Mouse (Mus musculus) neural tube, embryonic 10.5 days (tissue): ENCODE results near the gene Pafah1b2.

Source experiments
- DNase-seq: peaks from one replicate; pipeline ENCODE4 v3.0.0-alpha.2; 2017; ENCODE audit warnings: low spot score; ENCODE audit errors: extremely low spot score

The Pafah1b2 gene

DNA sequence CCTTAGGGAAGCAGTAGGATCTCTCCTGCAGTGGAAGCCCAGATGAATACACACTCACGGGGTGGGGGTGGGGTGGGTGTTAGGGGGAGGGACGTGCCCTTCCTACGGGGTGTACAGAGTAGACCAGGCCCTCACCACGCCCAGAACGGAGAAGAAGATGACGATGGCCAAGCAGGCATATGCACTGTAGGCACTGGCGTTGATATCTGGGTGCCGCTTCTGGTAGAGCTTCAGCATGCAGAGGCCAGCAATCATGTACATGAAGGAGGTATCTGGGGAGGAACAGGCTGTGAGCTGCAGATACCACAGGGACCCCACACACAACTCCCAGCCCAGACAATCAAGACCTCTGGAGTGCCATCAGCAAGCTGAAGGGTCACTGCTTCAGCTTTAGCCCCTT lies 69.6 kb downstream of the Pafah1b2 start:
- DNase-seq, result no peak

GRCm38 (mm10) chr9:45942464-45942863 lies 70.0 kb downstream of the Pafah1b2 start:
- no peak for DNase-seq

- DNase-seq, result no peak
These were observed 71.1 kb downstream of the Pafah1b2 start for GRCm38 (mm10) chr9:45941329-45941888.

DNA sequence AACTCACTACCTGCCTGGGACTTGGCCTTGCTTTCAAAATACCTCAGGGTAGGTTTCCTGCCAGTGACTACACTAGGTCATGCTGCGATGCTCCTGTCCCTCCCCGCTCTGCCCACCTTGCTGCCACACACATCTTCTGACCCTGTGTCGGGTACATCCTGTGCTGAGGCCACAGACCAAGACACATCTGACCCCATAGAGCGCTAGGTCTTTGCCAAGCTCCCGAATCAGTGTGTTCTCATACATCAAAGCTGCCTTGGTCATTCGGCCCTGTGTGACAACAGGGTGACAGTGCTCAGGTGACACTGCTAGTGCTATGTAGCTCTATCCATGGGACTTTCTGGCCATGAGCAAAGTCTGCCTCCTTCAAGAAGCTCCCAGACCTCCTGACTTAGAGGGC lies 72.7 kb downstream of the Pafah1b2 start:
- DNase-seq, result no peak

DNA sequence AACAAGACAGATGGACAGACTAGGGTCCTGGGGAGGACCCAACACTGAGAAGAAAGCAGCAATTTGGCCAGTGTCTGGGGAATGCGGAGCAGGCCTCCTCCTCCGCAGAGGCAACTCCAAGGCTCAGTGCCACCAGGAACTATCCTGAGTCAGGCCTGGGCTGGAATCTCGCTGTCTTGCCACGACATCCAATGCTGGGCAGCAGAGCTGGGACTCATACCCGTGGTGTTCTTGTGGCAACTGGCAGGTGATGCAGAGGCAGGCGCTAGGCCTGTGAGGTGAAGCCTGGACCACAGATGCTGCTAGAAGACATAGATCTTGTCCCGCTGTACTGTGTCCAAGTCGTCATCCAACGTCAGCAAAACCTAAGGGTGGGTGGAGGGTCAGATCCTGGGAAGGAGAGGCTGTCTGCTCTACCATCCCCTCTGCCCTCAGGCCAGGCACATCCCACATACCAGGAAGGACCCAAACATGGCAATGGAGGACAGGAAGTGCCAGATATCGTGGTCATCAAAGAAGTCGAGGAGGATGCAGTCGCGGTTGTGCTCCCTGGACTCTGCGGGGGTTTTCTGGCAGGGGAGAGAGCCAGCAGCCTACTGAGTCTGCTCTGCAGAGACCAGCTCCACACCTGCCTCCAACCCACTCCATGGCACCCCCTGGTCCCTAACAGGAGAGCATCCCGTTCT lies 73.4 kb downstream of the Pafah1b2 start:
- no peak for DNase-seq

GRCm38 (mm10) chr9:45938088-45938487 lies 74.4 kb downstream of the Pafah1b2 start:
- DNase-seq, result no peak

DNA sequence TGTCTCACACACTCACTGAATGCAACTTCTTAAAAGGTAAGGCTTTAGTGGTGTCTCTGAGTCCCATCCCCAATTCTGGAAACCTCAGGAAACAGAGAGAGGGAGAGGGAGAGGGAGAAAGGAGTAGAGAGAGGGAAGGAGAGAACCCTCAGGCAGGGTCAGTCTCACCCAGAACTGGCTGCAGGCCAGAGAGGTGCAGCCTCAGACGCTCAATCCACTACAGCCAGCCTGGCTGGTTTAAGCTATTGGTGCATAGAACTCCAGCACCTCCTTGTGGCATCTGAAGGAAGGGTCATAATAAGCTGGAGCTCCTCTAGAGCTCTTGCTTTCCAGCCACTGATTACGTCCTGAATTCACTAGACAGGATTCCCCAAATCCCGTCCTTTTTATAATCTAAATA lies 75.6 kb downstream of the Pafah1b2 start:
- DNase-seq, result peak; percentile 49

GRCm38 (mm10) chr9:45935628-45936210 lies 76.8 kb downstream of the Pafah1b2 start, which contains the start of gene Tagln:
Gene Tagln, minus strand, starts transcription at chr9:45936058.
- peak; percentile 30 for DNase-seq

DNA sequence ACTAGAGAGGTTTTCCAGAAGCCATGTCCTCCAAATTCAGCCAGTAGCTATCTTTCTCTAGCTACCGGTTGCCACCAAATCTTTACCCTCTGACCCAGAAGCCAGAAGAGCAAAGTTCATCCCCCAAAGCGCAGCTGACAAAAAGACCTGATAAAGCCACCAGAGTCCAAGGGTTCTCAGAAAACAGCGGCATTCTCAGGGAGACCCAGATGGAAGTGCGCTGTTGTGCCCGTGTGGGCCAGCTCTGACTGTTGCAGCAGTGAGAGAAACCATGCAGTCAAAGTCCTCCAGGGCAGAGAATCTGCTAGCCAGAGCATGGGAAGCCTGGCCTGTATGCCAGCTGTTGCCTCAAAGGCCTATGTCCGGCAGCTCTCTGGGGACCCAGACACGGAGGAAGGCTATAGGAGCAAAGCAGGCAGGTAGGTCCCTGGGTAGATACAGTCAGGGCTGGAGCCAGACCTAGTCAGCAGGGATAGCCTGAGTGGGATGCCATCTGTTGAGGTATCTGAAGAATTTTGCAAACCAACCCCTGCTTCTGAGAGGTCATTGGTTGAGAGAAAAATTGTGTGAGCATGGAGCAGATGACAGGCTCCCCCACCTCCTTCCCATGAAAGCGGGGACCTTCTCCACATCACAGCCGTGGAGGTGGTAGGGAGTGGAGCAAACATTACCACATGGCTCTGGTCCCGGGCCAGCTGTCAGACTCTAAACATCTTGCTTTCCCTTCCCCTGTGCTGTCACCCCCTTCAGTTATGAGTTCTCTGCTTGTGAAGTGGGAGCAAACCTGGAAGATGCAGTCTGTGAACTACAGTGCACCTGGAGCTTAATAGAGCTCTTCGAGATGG lies 79.7 kb downstream of the Pafah1b2 start:
- DNase-seq, result no peak

DNA sequence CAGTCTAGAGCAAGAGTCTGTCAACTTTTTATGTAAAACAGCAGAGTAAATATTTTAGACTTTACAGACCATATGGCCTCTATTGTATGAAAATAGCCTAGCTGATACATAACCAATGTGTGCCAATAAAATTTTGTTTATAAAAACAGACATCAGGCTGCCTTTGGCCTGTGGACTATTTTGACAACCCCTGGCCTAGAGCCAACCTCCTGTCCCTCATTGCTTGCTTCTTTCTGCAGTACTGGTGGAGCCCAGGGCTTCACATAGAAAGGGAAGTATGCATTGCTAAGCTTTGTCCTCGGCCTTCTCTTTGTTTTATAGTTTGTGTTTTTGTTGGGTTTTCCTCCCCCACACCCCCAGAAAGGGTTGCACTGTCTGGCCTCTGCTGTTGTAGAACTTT lies 80.5 kb downstream of the Pafah1b2 start:
- no peak for DNase-seq

- no peak for DNase-seq
These were observed 83.2 kb downstream of the Pafah1b2 start for GRCm38 (mm10) chr9:45929285-45929684.

DNA sequence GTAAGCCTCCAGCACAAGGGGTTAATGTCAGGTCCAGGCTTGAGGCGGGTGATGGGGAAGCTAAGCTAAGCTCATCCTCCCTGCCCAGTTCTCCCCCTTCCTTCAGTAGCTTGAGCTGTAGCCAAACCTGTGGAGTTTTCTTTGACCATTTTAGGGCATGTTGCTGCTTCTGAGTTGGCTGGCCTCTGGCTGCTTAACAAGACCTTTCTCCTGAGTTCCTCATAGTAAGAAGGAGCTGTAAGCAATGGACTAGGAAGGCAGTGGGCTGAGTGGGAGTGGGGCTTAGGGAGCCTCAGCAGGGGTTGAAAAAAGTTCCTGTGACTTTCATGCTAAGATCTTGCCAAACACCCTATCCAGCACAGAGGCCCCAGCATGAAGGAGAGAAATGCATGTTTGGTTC lies 92.6 kb downstream of the Pafah1b2 start:
- no peak for DNase-seq

GRCm38 (mm10) chr9:45917041-45917934 lies 95.2 kb downstream of the Pafah1b2 start:
- DNase-seq, result no peak

DNA sequence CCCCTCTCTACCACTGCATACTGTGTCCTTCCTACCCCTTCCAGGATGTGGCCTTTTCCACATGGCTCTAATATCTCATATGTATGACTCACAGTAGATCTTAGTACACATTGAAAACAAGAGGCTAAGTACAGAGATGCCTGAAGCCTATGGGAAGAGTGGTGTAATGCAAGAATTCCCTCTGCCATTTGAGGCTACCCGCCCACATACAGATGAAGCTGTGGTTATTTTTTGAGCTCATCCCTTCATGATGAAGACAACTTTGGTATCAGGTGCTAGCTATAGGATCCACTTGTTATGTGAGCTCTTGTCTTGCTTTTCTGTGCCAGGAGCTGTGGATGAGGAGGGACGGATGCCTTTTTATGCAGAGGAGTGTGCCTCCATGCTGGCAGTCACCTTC lies 96.8 kb downstream of the Pafah1b2 start:
- no peak for DNase-seq
